Mouse (Mus musculus) kidney, embryonic 14.5 days (tissue): Measurements from ENCODE around the gene Hist1h1a. TPM values are rescaled to one million over a fixed set of nuclear protein-coding genes. Genes with fewer than 3 reads are reported as not detected.
"Not testable (repeated sequence)": the region's sequence is repeated elsewhere in the genome, so short reads cannot be mapped to it uniquely, and the experiment has no call there.

Source experiments
- ATAC-seq: fragments of 200-750 bp; cut with Nextera tagmentation; 2 replicates; pipeline ENCODE4 v1.8.0; 2017; ENCODE audit warnings: moderate number of reproducible peaks, mild to moderate bottlenecking, moderate TSS enrichment, moderate library complexity; ENCODE audit not compliant: low FRiP score, low TSS enrichment
- H3K27ac ChIP-seq: fragments of 300-500 bp; sonication (generic); 2 replicates; pipeline ENCODE4 v1.5.1; 2014; ENCODE audit warnings: low read depth, mild to moderate bottlenecking, low read length, moderate library complexity, mixed read lengths
- H3K27me3 ChIP-seq: fragments of 300-500 bp; sonication (generic); 2 replicates; pipeline ENCODE4 v1.6.1; 2014; ENCODE audit warnings: mild to moderate bottlenecking, low read length; ENCODE audit not compliant: control insufficient read depth, insufficient read depth
- H3K36me3 ChIP-seq: fragments of 300-500 bp; sonication (generic); 2 replicates; pipeline ENCODE4 v1.6.1; 2014; ENCODE audit warnings: low read length, mixed read lengths; ENCODE audit not compliant: control insufficient read depth, insufficient read depth
- H3K4me1 ChIP-seq: fragments of 300-500 bp; sonication (generic); 2 replicates; pipeline ENCODE4 v1.6.1; 2014; ENCODE audit warnings: low read length, mixed read lengths; ENCODE audit not compliant: control insufficient read depth, insufficient read depth
- H3K4me2 ChIP-seq: fragments of 300-500 bp; sonication (generic); replicated peaks from 2 replicates; pipeline ENCODE4 v1.6.1; 2014; ENCODE audit warnings: low read depth, mild to moderate bottlenecking, low read length
- H3K4me3 ChIP-seq: fragments of 300-500 bp; sonication (generic); 2 replicates; pipeline ENCODE4 v1.5.1; 2014; ENCODE audit warnings: mild to moderate bottlenecking, low read length
- H3K9ac ChIP-seq: fragments of 300-500 bp; sonication (generic); 2 replicates; pipeline ENCODE4 v1.6.1; 2014; ENCODE audit warnings: low read depth, mild to moderate bottlenecking, low read length, moderate library complexity
- H3K9me3 ChIP-seq: fragments of 300-500 bp; sonication (generic); 2 replicates; pipeline ENCODE4 v1.6.1; 2016; ENCODE audit warnings: low read length; ENCODE audit not compliant: control insufficient read depth
- WGBS: fragments of 180-500 bp; shearing (Covaris S2); extraction: QIAGEN DNeasy Blood & Tissue Kit; methylation state at CpG from one replicate; pipeline ENCODE4 v1.1.7; 2014; 5-methylcytosine and 5-hydroxymethylcytosine counted together
- polyA plus RNA-seq: library from polyadenylated mRNA; unstranded; fragments of >200 nt; fragmentation: Nextera tagmentation; extraction: Ambion mirVana; gene quantifications from 2 replicates; pipeline ENCODE4 v1.2.1, GENCODE M21; 2014

The Hist1h1a gene
- polyA plus RNA-seq, 1 experiment from 2014 or later: 3.5 TPM

DNA sequence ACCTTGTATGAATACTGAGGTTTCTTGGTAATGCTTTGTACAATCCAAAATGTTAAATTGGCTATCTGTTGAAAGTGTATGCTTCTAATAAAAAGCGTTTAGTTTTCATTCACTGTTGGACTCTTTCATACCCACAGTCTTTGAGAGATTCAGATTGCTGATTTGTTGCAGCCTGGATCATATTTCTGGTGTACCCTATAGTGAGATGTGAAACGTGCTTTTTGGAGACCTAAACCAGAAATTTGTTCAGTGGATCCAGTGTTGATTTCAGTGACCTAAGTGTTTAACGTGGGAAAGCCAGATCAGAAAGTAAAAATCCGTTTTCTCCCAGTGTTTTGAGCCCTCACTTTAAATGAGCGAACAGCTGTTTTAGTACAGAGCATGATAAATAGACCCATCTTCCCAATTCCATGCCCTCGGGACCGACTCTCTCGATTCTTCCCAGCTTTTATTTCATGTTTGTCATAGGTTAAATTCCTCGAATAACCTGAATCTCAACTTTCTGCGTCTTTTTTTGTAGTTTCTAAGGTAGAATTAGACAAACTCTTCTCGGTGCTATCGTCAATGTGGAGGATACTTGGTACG lies 23.1 kb upstream of the Hist1h1a start:
- Histone ChIP-seq H3K4me1 (peaks cover 13% of the 10 kb centered on the region; the same call in 1 of the 2 replicates), H3K36me3 (no peaks in the 10 kb centered on the region), H3K27ac (peak overlapping the region; percentile 99), H3K4me2 (peak overlapping the region; percentile 72), H3K4me3 (peak overlapping the region; percentile 51), H3K9ac (peak overlapping the region; percentile 74), H3K9me3 (no peaks in the 10 kb centered on the region), H3K27me3 (no peaks in the 10 kb centered on the region)
- ATAC-seq: no peak
- WGBS: 22% methylated on average over 13 of the region's 13 CpGs

DNA sequence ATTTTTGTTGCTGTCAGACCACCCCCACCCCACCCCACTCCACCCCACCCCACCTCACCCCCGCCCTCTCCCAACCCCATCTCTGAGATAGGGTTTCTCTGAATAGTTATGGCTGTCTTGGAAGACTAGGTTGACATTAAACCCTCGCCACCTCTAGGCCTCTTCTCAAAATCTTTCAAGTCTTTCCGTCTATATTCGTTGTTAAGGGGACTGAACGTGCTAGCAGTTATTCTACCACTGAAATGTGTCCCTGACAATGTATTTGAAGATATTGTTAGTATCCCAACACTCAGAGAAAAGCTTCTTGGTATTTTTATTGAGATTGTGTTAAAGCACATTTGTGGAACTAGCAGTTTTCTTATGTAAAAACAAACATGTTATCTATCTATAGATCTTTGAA lies 22.6 kb upstream of the Hist1h1a start:
- H3K9ac ChIP-seq: peak overlapping the region; percentile 74; the same call in 1 of the 2 replicates
- no peaks in the 10 kb centered on the region for H3K9me3 ChIP-seq
- peaks cover 13% of the 10 kb centered on the region; the same call in 1 of the 2 replicates for H3K4me1 ChIP-seq
- 47% methylated on average over 5 of the region's 5 CpGs for WGBS
- ATAC-seq: no peak
- H3K4me3 ChIP-seq: peak overlapping the region; percentile 51; the same call in 1 of the 2 replicates
- peak overlapping the region; percentile 99; the same call in 1 of the 2 replicates for H3K27ac ChIP-seq
- H3K27me3 ChIP-seq: no peaks in the 10 kb centered on the region
- no peaks in the 10 kb centered on the region for H3K36me3 ChIP-seq
- H3K4me2 ChIP-seq: peak overlapping the region; percentile 72

DNA sequence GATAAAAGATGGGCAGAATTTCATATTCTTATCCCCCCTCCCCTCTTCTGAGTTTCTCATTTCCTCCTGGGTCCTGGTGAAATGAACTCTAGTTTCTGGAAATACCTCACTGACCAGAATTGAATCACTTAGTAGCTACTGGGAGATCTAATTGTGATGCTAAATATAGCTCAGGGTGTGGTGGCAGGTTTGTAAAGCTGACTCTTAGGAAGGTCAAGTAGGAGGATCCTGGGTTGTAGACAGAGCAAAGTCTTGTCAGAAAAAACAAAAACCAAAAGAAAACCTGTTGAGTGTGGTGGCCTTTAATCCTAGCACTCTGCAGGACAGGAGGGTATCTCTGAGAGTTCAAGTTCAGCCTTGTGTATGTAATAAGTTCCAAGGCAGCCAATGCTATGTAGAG lies 21.5 kb upstream of the Hist1h1a start:
- H3K4me1 ChIP-seq: peaks cover 13% of the 10 kb centered on the region; the same call in 1 of the 2 replicates
- no peak overlapping the region for H3K4me2 ChIP-seq
- H3K4me3 ChIP-seq: no peak overlapping the region
- no peaks in the 10 kb centered on the region for H3K27me3 ChIP-seq
- no peaks in the 10 kb centered on the region for H3K9me3 ChIP-seq
- no peak overlapping the region for H3K27ac ChIP-seq
- no peak overlapping the region for H3K9ac ChIP-seq
- no peaks in the 10 kb centered on the region for H3K36me3 ChIP-seq
- ATAC-seq: no peak

DNA sequence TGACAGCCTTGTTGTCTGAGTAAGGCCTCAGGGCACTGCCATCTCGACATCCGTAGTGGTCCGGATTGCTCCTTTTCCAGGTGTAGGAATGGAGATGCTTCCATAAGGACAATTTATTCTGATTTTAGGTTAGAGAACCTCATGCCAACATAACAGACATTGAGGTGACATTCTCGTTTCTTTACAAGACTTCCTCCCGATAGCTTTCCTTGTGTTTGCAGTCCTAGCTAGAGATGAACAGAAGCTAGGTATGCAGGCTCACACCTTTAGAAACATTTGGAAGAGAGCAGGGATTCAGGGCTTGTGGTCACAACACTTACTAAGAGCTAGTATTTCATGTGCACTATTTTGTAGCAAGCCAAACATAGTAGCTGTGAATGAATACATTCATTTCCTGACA lies 20.3 kb upstream of the Hist1h1a start:
- no peak overlapping the region for H3K9ac ChIP-seq
- H3K4me1 ChIP-seq: peaks cover 17% of the 10 kb centered on the region; the same call in 1 of the 2 replicates
- H3K4me3 ChIP-seq: no peak overlapping the region
- 88% methylated on average over 5 of the region's 5 CpGs for WGBS
- no peak overlapping the region for H3K27ac ChIP-seq
- no peak overlapping the region for H3K4me2 ChIP-seq
- no peaks in the 10 kb centered on the region for H3K36me3 ChIP-seq
- no peaks in the 10 kb centered on the region for H3K27me3 ChIP-seq
- H3K9me3 ChIP-seq: no peaks in the 10 kb centered on the region
- no peak for ATAC-seq

DNA sequence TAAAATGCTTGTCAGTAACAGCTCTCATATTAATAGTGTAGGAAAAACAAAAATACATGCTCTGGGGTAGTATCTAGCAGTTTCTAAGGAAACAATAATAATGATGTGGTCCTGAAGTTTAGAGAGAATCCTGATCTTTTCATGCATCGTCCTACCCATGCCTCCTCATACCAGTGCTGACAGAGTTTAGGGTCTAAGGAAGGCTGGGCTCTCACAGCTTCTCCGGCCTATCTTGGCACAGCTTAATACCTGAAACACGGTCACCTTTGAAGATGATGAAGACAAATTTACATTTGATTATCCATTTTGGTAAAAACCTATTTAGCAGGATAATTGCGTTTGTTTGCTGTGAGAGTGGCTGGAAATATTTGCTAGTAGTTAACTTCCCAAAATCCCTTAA lies 19.5 kb upstream of the Hist1h1a start:
- WGBS: 48% methylated on average over 4 of the region's 4 CpGs
- Histone ChIP-seq H3K4me3 (peak overlapping the region; percentile 41), H3K27ac (peak overlapping the region; percentile 98; the same call in 1 of the 2 replicates), H3K27me3 (no peaks in the 10 kb centered on the region), H3K9ac (peak overlapping the region; percentile 75), H3K4me2 (peak overlapping the region; percentile 67), H3K4me1 (peaks cover 21% of the 10 kb centered on the region; the same call in 1 of the 2 replicates), H3K36me3 (no peaks in the 10 kb centered on the region), H3K9me3 (no peaks in the 10 kb centered on the region)
- ATAC-seq: no peak

DNA sequence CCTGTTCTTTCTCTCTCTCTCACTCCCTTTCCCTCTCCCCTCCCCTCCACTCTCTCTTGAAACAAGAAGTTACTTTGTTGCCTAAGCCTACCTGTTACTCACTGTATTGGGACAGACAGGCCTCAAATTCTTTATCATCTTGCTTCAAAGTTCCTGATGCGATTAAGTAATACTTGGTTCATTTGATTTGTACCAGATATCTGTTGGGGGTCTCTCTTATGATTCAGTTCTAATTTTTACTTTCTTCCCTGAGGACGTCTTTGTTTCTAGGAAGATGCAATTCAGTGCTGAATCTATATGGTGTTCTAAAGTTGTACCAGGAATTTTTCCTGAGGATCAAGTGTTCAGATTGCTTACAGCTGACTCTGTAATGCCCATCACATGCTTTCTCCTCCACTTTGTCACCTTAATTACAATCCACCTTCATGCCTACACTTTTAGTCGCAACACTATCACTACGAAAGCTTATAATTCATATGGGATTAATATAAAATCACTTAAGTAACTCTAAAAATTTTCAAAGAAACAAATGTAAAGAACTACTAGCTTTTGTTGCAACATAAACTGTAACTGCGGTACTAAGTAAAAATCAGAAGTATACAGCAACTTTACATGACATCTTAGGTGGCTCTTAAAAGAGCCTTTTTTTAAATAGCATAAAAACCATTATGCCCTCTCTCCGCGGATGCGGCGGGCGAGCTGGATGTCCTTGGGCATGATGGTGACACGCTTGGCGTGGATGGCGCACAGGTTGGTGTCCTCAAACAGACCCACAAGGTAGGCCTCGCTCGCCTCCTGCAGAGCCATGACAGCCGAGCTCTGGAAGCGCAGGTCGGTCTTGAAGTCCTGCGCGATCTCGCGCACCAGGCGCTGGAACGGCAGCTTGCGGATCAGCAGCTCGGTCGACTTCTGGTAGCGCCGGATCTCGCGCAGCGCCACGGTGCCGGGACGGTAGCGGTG lies 18.8 kb upstream of the Hist1h1a start:
- WGBS: 2% methylated on average over 13 of the region's 36 CpGs
- ATAC-seq: no peak
- no peaks in the 10 kb centered on the region for H3K36me3 ChIP-seq
- H3K4me1 ChIP-seq: peaks cover 21% of the 10 kb centered on the region; the same call in 1 of the 2 replicates
- H3K4me3 ChIP-seq: peak overlapping the region; percentile 41
- H3K27me3 ChIP-seq: no peaks in the 10 kb centered on the region
- H3K9me3 ChIP-seq: no peaks in the 10 kb centered on the region
- H3K9ac ChIP-seq: peak overlapping the region; percentile 75
- peak overlapping the region; percentile 98 for H3K27ac ChIP-seq
- peak overlapping the region; percentile 67 for H3K4me2 ChIP-seq

DNA sequence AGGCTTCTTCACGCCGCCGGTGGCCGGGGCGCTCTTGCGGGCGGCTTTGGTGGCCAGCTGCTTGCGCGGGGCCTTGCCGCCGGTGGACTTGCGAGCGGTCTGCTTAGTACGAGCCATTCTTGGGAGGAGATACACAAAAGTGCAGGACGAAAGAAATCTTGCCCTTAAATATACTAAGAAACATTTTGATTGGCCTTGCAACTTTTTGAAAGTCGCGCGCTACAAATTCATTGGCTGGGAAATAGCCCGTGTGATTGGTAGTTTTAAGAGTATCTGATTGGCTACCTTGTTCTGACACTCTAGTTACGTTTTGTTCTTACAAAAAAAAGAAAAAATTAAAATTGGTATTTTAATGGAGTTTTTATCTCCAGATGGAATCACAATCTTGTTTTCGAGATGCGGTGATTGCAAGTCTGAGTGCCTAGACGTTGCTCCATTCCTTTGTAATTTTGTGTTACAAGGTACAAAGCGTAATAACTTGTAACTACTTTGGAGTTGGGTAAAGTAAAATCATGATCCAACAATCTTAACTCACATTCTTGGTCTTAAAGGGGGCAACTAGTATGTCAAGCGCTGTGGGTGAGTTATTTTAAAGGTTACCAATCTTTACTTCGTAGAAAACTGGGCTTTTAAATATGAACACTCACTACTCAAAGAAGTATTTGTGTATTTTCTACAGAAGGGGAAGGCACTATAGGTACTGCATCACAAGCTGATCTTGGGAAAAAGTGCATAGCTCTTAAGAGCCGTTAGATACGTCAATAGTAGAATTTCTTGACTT lies 17.9 kb upstream of the Hist1h1a start, which contains the start of gene Hist1h3c:
Gene Hist1h3c, minus strand, starts transcription at position 222 of the 781 bp plus-strand sequence.
- H3K9me3 ChIP-seq: no peaks in the 10 kb centered on the region
- peaks cover 18% of the 10 kb centered on the region; the same call in 1 of the 2 replicates for H3K4me1 ChIP-seq
- H3K4me2 ChIP-seq: peak within 1 kb of the TSS; percentile 67
- H3K36me3 ChIP-seq: no peaks in the 10 kb centered on the region
- peak; percentile 75 for ATAC-seq
- 1% methylated on average over 21 of the region's 28 CpGs for WGBS
- peak within 1 kb of the TSS; percentile 45 for H3K4me3 ChIP-seq
- no peaks in the 10 kb centered on the region for H3K27me3 ChIP-seq
- peak within 1 kb of the TSS; percentile 75 for H3K9ac ChIP-seq
- H3K27ac ChIP-seq: peak within 1 kb of the TSS; percentile 98

DNA sequence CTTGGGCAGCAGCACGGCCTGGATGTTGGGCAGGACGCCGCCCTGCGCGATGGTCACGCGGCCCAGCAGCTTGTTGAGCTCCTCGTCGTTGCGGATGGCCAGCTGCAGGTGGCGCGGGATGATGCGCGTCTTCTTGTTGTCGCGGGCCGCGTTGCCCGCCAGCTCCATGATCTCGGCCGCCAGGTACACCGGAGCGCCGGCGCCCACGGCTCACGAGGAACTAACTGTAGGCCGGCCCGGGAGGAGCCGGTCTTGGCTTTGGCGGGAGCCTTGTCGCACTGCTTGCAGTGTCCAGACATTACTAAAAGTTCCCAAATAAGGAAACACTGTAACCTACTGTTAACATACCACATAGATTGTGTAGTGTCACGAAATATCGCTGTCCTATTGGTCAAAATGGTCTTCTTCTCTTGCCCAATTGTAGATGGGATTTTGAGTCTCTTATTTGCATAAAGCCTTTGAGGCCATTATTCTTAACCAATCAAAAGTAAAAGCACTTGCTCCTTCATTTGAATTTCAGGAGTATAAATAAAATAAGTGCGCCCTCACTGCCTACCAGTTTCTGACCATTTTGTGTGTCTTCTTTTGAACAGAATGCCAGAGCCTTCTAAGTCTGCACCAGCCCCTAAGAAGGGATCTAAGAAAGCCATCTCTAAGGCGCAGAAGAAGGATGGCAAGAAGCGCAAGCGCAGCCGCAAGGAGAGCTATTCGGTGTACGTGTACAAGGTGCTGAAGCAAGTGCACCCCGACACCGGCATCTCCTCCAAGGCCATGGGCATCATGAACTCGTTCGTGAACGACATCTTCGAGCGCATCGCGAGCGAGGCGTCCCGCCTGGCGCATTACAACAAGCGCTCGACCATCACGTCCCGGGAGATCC lies 17.0 kb upstream of the Hist1h1a start, which contains the start of gene Hist1h2bb:
Gene Hist1h2bb, plus strand, starts transcription at position 534 of the 880 bp plus-strand sequence.
- peak within 1 kb of the TSS; percentile 45 for H3K4me3 ChIP-seq
- H3K27me3 ChIP-seq, H3K9me3 ChIP-seq, H3K36me3 ChIP-seq: not testable (repeated sequence)
- peak within 1 kb of the TSS; percentile 67 for H3K4me2 ChIP-seq
- H3K9ac ChIP-seq: peak within 1 kb of the TSS; percentile 73
- peaks cover 14% of the 10 kb centered on the region; the same call in 1 of the 2 replicates for H3K4me1 ChIP-seq
- peak within 1 kb of the TSS; percentile 98 for H3K27ac ChIP-seq
- under 1% methylated on average over 37 of the region's 58 CpGs for WGBS
- peak; percentile 95 for ATAC-seq
